Mouse (Mus musculus): ENCODE measurements around the gene Kcnip1.

Kcnip1 gene

GRCm38 (mm10) chr11:33701236-33701957, 291.6 kb downstream of the Kcnip1 start:
- in situ Hi-C loops (cut with MboI; ENCODE audit: low sequenced_read_pairs), result no loop called here

GRCm38 (mm10) chr11:33700725-33701124, 292.2 kb downstream of the Kcnip1 start:
- in situ Hi-C loops (cut with MboI; ENCODE audit: low sequenced_read_pairs), result no loop called here

GRCm38 (mm10) chr11:33690181-33690580, 302.8 kb downstream of the Kcnip1 start:
- in situ Hi-C loops (cut with MboI; ENCODE audit: low sequenced_read_pairs), result no loop called here

GRCm38 (mm10) chr11:33685904-33686303, 307.0 kb downstream of the Kcnip1 start:
- in situ Hi-C loops (cut with MboI; ENCODE audit: low sequenced_read_pairs), result no loop called here

- in situ Hi-C loops (cut with MboI; ENCODE audit: low sequenced_read_pairs), result no loop called here
Measured at GRCm38 (mm10) chr11:33680151-33680550, 312.8 kb downstream of the Kcnip1 start.

GRCm38 (mm10) chr11:33670105-33670965, 322.6 kb downstream of the Kcnip1 start:
- in situ Hi-C loops (cut with MboI; ENCODE audit: low sequenced_read_pairs), result no loop called here

GRCm38 (mm10) chr11:33668376-33668775, 324.6 kb downstream of the Kcnip1 start:
- in situ Hi-C loops (cut with MboI; ENCODE audit: low sequenced_read_pairs), result no loop called here

- in situ Hi-C loops (cut with MboI; ENCODE audit: low sequenced_read_pairs), result no loop called here
Measured at GRCm38 (mm10) chr11:33663599-33663998, 329.4 kb downstream of the Kcnip1 start.

- in situ Hi-C loops (cut with MboI; ENCODE audit: low sequenced_read_pairs), result no loop called here
Measured at GRCm38 (mm10) chr11:33660016-33660913, 332.7 kb downstream of the Kcnip1 start.

GRCm38 (mm10) chr11:33655861-33656593, 336.9 kb downstream of the Kcnip1 start:
- in situ Hi-C loops (cut with MboI; ENCODE audit: low sequenced_read_pairs), result no loop called here

GRCm38 (mm10) chr11:33655221-33655620, 337.7 kb downstream of the Kcnip1 start:
- in situ Hi-C loops (cut with MboI; ENCODE audit: low sequenced_read_pairs), result no loop called here

GRCm38 (mm10) chr11:33654485-33654884, 338.5 kb downstream of the Kcnip1 start:
- in situ Hi-C loops (cut with MboI; ENCODE audit: low sequenced_read_pairs), result no loop called here

- in situ Hi-C loops (cut with MboI; ENCODE audit: low sequenced_read_pairs), result no loop called here
Measured at GRCm38 (mm10) chr11:33649358-33649757, 343.6 kb downstream of the Kcnip1 start.

GRCm38 (mm10) chr11:33637107-33637506, 355.8 kb downstream of the Kcnip1 start:
- in situ Hi-C loops (cut with MboI; ENCODE audit: low sequenced_read_pairs), result no loop called here

GRCm38 (mm10) chr11:33627136-33627742, 365.7 kb downstream of the Kcnip1 start:
- in situ Hi-C loops (cut with MboI; ENCODE audit: low sequenced_read_pairs), result loop anchor here (10.0 kb wide), 1 partner anchor 452 kb away; no protein-coding TSS in a partner anchor

- in situ Hi-C loops (cut with MboI; ENCODE audit: low sequenced_read_pairs), result no loop called here
Measured at GRCm38 (mm10) chr11:33614218-33614617, 378.7 kb downstream of the Kcnip1 start.

- in situ Hi-C loops (cut with MboI; ENCODE audit: low sequenced_read_pairs), result no loop called here
Measured at GRCm38 (mm10) chr11:33607784-33608183, 385.2 kb downstream of the Kcnip1 start.

- in situ Hi-C loops (cut with MboI; ENCODE audit: low sequenced_read_pairs), result no loop called here
Measured at GRCm38 (mm10) chr11:33603174-33603573, 389.8 kb downstream of the Kcnip1 start.

- in situ Hi-C loops (cut with MboI; ENCODE audit: low sequenced_read_pairs), result no loop called here
Measured at GRCm38 (mm10) chr11:33598986-33599385, 394.0 kb downstream of the Kcnip1 start, which contains the start of gene D130052B06Rik. Gene D130052B06Rik (plus strand): TSS chr11:33599302.

- in situ Hi-C loops (cut with MboI; ENCODE audit: low sequenced_read_pairs), result no loop called here
Measured at GRCm38 (mm10) chr11:33596655-33597054, 396.3 kb downstream of the Kcnip1 start.
